Mouse (Mus musculus): ENCODE measurements around the gene Amotl1.

DNA sequence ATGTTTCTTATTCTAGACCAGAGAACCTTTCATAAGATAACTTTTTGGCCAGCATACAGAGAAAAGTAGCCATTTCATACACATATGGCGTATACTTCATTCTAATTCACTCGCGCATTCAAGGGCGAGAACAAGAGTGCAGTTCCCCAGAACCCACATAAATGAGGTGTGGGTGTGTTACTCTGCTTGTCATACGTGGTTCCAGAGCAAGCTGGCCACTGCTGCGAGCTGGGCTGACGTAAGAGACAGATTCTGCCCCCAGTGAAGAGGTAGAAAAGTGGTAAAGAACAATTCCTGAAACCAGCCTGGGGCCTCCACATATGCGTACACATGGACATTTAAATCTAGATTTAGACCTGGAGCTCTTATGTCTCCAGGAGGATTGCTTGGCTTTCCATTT, 29.6 kb upstream of the Amotl1 start:
- TF ChIP-seq CTCF (IDR thresholded peaks at IDR 0.05; ENCODE audit: low read depth) (no peak), EP300 (IDR thresholded peaks at IDR 0.05; ENCODE audit: low read depth) (no peak)

All from liver, postnatal 0 days (tissue).